Mouse (Mus musculus) granulocyte monocyte progenitor cell, adult 5-6 weeks (primary cell): ENCODE results near the gene Mrm3. TPM values are rescaled to one million over a fixed set of nuclear protein-coding genes. Genes with fewer than 3 reads are reported as not detected.
A peak's percentile ranks its signal among the peaks of the same experiment; 100 is the strongest.

ENCODE experiments used
- ATAC-seq: replicated peaks from 2 replicates; pipeline ENCODE4 v1.8.0; 2016; ENCODE audit warnings: mild to moderate bottlenecking, moderate TSS enrichment, inconsistent platforms; ENCODE audit not compliant: poor library complexity, severe bottlenecking
- total RNA-seq, 2 experiments: library from RNA; stranded (forward) in 1 of 2; stranded (reverse) in 1 of 2; fragments of 200-712, 200-1000 nt in 1 of 2; fragments of >200 nt in 1 of 2; fragmentation: Nextera tagmentation in 1 of 2; gene quantifications; 2 replicates each; pipeline ENCODE4 v1.2.3; 2014 to 2017

Mrm3 gene
- total RNA-seq, 2 experiments from 2014 or later: 19.7 to 30.5 TPM

- no peak for ATAC-seq
Observed at GRCm38 (mm10) chr11:76286534-76287126, 43.1 kb downstream of the Mrm3 start.

GRCm38 (mm10) chr11:76287301-76287700 lies 43.8 kb downstream of the Mrm3 start:
- ATAC-seq: no peak

- peak; percentile 86 for ATAC-seq
Observed at GRCm38 (mm10) chr11:76288645-76289044, 45.1 kb downstream of the Mrm3 start.

GRCm38 (mm10) chr11:76290367-76290766 lies 46.9 kb downstream of the Mrm3 start:
- no peak for ATAC-seq

- ATAC-seq: no peak
Observed at GRCm38 (mm10) chr11:76291960-76292359, 48.4 kb downstream of the Mrm3 start.

- no peak for ATAC-seq
Observed at GRCm38 (mm10) chr11:76292398-76292797, 48.9 kb downstream of the Mrm3 start.

- ATAC-seq: no peak
Observed at GRCm38 (mm10) chr11:76292831-76293230, 49.3 kb downstream of the Mrm3 start.

GRCm38 (mm10) chr11:76294078-76294477 lies 50.6 kb downstream of the Mrm3 start:
- ATAC-seq: no peak

GRCm38 (mm10) chr11:76294836-76295235 lies 51.3 kb downstream of the Mrm3 start:
- ATAC-seq: no peak

- ATAC-seq: no peak
Observed at GRCm38 (mm10) chr11:76297252-76297651, 53.7 kb downstream of the Mrm3 start.

- ATAC-seq: no peak
Observed at GRCm38 (mm10) chr11:76298457-76299000, 55.0 kb downstream of the Mrm3 start.

Other genes with a start within 250 kb of the Mrm3 start
- not detected in 2 replicates for gene 1700016K19Rik, start 243.8 kb upstream of the Mrm3 start, total RNA-seq (2014; fragmentation: Nextera tagmentation)
- gene 1700016K19Rik, start 243.8 kb upstream of the Mrm3 start, total RNA-seq (2017): not detected in 2 replicates
- 8.1 and 14.5 TPM in 2 replicates for gene Rflnb, start 215.9 kb upstream of the Mrm3 start, total RNA-seq (2014; fragmentation: Nextera tagmentation)
- gene Rflnb, start 215.9 kb upstream of the Mrm3 start, total RNA-seq (2017): 13.1 and 21.6 TPM in 2 replicates
- 46.8 and 50.0 TPM in 2 replicates for gene Vps53, start 64.1 kb upstream of the Mrm3 start, total RNA-seq (2014; fragmentation: Nextera tagmentation)
- 38.4 and 58.6 TPM in 2 replicates for gene Vps53, start 64.1 kb upstream of the Mrm3 start, total RNA-seq (2017)
- 1.2 and 5.6 TPM in 2 replicates for gene Fam57a, start 64.0 kb upstream of the Mrm3 start, total RNA-seq (2014; fragmentation: Nextera tagmentation)
- gene Fam57a, start 64.0 kb upstream of the Mrm3 start, total RNA-seq (2017): 0.17 and 2.7 TPM in 2 replicates
- not detected in 2 replicates for gene Dbil5, start 26.1 kb upstream of the Mrm3 start, total RNA-seq (2014; fragmentation: Nextera tagmentation)
- gene Dbil5, start 26.1 kb upstream of the Mrm3 start, total RNA-seq (2017): not detected in 2 replicates
- gene Gemin4, start 26.1 kb upstream of the Mrm3 start, total RNA-seq (2014; fragmentation: Nextera tagmentation): 21.6 and 21.9 TPM in 2 replicates
- gene Gemin4, start 26.1 kb upstream of the Mrm3 start, total RNA-seq (2017): 18.2 and 19.1 TPM in 2 replicates
- 69.2 and 126 TPM in 2 replicates for gene Glod4, start within 50 bp of the Mrm3 start, total RNA-seq (2014; fragmentation: Nextera tagmentation)
- 302 and 358 TPM in 2 replicates for gene Glod4, start within 50 bp of the Mrm3 start, total RNA-seq (2017)
- gene Nxn, start 155.4 kb downstream of the Mrm3 start, total RNA-seq (2014; fragmentation: Nextera tagmentation): 29.6 and 32.3 TPM in 2 replicates
- 24.1 and 25.5 TPM in 2 replicates for gene Nxn, start 155.4 kb downstream of the Mrm3 start, total RNA-seq (2017)
- 21.3 and 32.4 TPM in 2 replicates for gene Timm22, start 163.2 kb downstream of the Mrm3 start, total RNA-seq (2014; fragmentation: Nextera tagmentation)
- 9.9 and 13.9 TPM in 2 replicates for gene Timm22, start 163.2 kb downstream of the Mrm3 start, total RNA-seq (2017)